Mouse (Mus musculus) 3T3-L1 (cell line): ENCODE measurements around the gene Crybb3.

ENCODE experiments used
- DNase-seq: peaks from one replicate; pipeline ENCODE4 v3.0.0-alpha.2; 2015; ENCODE audit warnings: low read depth, low spot score

Gene Crybb3

GRCm38 (mm10) chr5:113081439-113081838 is at the start of gene Crybb3:
Gene Crybb3, minus strand, starts transcription at chr5:113081584.
- no peak for DNase-seq

DNA sequence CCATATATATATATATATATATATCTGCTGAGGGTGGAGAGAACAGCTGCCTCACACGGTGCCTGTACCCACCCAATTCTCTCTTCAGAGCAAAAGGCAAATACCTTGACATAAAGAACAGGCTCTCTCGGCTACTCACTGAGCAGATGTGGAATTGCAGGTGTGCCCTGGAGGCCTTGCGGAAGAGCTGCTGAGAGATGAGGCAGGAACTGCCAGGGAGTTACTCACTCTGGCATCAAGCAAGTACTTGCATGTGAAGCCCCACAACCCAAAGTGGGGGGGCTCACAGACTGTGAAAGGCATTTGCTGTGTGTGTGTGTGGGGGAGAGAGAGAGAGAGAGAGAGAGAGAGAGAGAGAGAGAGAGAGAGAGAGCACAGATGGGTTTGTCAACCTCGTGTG is 47.0 kb upstream of the Crybb3 start:
- DNase-seq: no peak

DNA sequence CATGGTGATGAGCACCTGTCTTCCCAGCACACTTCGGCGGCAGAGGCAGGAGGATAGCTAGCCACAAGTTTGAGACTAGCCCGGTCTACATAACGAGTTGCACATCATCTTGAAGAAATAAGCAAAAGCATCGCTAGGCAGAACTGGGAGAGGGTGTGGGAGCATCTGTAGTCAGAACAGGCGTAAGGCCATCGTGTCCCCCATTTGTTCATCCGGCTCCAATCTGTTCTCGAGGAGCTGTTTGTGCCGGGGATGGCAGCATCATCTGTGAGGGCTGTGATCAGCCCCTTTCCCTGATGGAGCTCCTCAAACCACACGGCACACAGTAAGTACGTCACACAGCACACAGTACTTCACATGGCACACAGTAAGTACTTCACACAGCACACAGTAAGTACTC is 45.1 kb upstream of the Crybb3 start:
- no peak for DNase-seq

- DNase-seq: no peak
These were observed 42.3 kb upstream of the Crybb3 start for GRCm38 (mm10) chr5:113123693-113124092.

DNA sequence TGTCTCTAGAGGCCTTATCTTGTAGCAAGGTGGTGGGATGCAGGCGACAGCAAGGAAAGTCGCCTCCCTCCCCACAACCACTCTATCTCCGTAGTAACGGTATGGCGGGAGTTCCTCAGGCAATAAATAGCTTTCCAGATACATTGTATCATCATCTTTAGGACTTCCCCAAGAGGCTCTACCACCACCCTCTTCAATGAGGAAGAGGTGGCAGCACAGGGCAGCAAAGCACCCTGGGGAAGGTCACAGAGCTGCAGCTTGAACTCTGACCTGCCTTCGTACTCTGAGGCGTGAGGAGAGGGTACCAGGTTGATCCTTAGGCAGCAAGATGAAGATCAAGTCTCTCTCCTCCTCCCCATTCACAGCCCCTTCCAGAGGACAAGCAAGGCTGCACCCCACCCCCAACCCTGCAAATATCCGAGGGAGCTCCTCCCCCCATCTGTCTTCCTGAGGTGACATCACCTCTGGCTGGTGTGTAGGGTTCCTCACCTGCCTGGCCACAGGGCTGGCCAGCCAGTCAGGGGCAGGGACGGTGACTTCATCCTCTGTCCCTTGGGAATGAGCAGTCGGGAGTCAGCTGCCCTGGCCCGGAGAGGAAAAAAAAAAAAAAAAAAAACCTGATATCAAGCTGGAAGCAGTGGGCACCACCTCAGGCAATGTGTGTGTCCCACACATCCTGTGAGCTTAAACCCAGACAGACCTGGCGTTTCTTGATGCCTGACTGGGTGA is 41.1 kb upstream of the Crybb3 start:
- no peak for DNase-seq

GRCm38 (mm10) chr5:113121591-113121875 is 40.1 kb upstream of the Crybb3 start:
- no peak for DNase-seq

DNA sequence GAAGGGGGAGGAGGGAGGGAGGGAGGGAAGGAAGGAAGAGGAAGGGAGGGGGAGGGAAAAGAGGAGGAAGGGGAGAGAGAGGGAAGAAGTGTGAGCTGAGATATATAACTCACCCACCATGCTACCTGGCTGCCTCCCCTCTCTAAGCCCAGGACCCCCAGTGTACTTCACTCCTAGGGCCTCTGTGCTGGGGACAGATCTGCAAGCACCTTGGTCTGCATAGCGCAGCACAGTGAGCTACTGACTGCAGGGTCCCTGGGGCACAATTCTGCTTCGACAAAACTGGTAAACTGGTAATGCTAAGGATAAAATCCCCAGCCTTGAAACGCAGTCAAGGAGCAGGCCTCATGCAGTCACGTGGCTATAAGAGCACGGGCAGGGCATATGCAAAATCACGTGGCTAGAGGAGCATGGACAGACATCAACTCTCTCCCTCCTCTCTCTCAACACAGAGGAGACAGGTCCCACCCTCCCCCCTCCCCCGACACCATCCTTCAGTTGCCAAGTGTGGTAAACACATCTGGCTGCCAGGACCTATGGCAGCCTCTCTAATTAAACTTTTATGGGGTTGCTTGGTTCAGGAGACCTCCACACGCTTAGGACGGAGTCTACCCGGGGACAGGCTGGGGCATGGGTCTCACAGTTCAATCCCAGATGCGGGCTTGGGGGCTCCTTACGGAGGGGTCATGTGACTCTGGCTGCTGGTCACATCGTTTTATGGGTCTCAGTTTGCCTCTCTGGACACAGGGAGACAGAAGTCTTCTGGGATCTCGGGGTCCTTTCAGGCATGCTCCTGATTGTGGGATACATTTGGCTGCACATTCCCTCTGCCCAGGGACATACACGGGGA is 39.6 kb upstream of the Crybb3 start:
- no peak for DNase-seq

GRCm38 (mm10) chr5:113119861-113120465 is 38.6 kb upstream of the Crybb3 start:
- DNase-seq: no peak

DNA sequence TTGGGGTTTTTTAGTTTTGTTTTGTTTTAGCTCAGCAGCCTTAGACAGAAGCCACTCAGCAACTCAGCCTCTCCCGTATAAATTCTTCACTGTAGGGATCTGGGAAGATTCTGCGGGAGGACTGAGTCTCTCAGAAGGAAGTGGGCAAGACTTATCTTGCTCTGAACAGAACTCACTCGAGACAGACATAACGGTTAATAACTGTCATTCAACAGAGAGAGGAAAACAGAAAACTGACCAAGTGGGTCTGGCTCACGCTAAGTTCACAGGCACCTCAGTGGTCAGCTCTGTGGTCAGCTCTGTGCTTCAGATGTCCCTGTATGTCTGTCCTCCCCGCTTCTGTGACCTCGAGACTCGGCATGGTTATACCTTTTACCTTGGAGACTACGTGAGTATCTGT is 37.9 kb upstream of the Crybb3 start:
- DNase-seq: no peak

- no peak for DNase-seq
These were observed 37.3 kb upstream of the Crybb3 start for GRCm38 (mm10) chr5:113118695-113119094.

- DNase-seq: no peak
These were observed 36.0 kb upstream of the Crybb3 start for GRCm38 (mm10) chr5:113117361-113117760.

GRCm38 (mm10) chr5:113115896-113116295 is 34.5 kb upstream of the Crybb3 start:
- no peak for DNase-seq

- DNase-seq: no peak
These were observed 33.2 kb upstream of the Crybb3 start for GRCm38 (mm10) chr5:113114264-113115225.

DNA sequence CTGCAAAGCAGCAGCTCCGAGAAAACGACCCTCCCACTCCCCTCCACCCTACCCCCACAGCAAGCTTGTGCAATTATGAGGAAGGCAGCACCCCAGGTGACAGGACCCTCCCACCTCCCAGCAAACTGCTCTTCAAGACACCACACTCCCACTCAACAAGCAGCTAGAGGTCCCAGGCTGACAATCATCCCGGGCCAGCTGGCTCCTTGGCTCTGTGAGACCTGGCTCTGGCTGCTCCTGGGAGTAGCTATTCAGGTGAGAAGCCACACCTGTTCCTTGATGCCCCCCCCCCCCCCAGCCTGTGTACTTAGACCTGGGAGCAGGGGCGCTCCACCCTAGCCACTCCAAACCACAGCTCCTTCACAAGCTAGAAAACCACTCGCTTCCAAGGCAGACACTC is 31.7 kb upstream of the Crybb3 start:
- no peak for DNase-seq

- no peak for DNase-seq
These were observed 30.0 kb upstream of the Crybb3 start for GRCm38 (mm10) chr5:113111336-113111735.

GRCm38 (mm10) chr5:113110929-113111328 is 29.5 kb upstream of the Crybb3 start:
- DNase-seq: no peak

GRCm38 (mm10) chr5:113109651-113110050 is 28.3 kb upstream of the Crybb3 start:
- DNase-seq: peak; percentile 3

GRCm38 (mm10) chr5:113108165-113108764 is 26.9 kb upstream of the Crybb3 start:
- no peak for DNase-seq

DNA sequence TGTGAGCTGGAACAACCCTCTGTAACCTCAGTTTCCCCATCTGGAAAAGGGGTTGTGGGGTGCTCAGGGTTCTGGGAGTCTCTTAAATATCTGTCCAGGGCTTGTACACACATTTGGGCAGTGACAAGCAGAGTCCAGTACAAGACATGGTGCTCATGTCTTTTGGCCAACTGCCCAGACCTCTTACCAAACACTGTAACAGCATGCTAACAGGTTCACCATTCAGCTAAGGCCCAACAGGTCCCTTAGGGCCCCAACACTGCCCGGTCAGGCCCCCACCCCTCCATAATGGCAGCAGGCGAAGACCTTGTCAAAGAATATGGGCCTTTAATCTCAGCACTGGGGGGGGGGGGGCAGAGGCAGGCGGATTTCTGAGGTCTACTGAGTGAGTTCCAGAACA is 26.3 kb upstream of the Crybb3 start:
- DNase-seq: no peak

DNA sequence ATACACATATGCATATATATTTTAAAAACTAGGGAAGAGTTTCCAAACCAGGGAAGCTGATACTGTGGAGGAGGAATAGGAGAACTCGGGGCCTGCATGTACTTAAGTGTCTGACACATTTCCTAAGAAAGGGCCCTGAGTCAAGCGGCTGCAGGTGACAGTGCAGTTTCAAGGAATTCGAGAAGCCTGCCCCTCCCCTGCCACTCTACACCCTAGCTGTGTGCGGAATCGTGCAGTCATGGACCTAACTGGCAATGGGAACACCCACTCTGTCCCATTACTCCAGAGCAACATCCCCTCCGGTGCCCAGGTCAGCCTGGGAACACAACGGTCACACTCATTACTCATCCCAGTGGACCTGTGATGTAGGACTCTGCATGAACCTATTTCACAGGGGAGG is 25.2 kb upstream of the Crybb3 start:
- DNase-seq: no peak

GRCm38 (mm10) chr5:113105481-113105880 is 24.1 kb upstream of the Crybb3 start:
- DNase-seq: no peak
